Mouse (Mus musculus): Measurements from ENCODE around the gene Gm13277. TPM values are rescaled to one million over a fixed set of nuclear protein-coding genes. Genes with fewer than 3 reads are reported as not detected.
"Not testable (repeated sequence)": the region's sequence is repeated elsewhere in the genome, so short reads cannot be mapped to it uniquely, and the experiment has no call there.

Gm13277 gene
- not detected for total RNA-seq (2022)

GRCm38 (mm10) chr4:88788402-88788801, at the start of gene Gm13277:
TSS of gene Gm13277 (plus strand) at chr4:88788632.
- DNase-seq (ENCODE audit: low spot score in 2 of 2), result peak; percentile 34 to 37

- no peak for DNase-seq (ENCODE audit: low spot score in 2 of 2)
Measured at GRCm38 (mm10) chr4:88739036-88739435, 49.4 kb upstream of the Gm13277 start.

- no peak for DNase-seq (ENCODE audit: low spot score in 2 of 2)
Measured at GRCm38 (mm10) chr4:88741426-88741825, 47.0 kb upstream of the Gm13277 start.

DNA sequence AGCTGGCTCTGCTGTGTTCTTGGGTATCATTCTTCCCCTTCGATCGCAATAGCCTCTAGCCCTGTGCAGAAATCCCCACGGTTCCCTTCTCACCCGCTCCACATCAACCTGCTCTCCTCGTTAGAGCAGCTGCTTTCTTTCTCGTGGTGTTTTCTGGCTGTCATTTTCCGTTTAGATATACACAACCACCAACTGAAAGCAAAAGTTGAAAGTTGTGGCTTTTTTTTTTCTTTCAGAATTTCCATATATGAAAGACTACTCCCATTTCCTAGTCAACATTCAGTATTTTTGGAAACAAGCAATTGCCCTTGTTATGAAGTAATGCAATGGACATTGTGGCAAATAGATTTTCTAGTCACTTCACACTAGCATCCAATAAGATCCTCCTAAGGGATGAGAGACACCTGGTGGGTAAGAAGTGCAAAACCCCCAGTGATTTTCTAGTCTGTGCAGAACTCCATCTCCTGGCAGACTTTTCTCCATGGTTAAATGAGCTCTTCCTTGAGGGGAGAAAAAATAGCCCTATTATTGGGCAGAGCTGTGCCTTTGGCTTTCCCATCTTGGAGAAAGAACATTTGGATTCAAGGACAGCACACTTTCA, 45.6 kb upstream of the Gm13277 start:
- no peak for DNase-seq (ENCODE audit: low spot score in 2 of 2)

DNA sequence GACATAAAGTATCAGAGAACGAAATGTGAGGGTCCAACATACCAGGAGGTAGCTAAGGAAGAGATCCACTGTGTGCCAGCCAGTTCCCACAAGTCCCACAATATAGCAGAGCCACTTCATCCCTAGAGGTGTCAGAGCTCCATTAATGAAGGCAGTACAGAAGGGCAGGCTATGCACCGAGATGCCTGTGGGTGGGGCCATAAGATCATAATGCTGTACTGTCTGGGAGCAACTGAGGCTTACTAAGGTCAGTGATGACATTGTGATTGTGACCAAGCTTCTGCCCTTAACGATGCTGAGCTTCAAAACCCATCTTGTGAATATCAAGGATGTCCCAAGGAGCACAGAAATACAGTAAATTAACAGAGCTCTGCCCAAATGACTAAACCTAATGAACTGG, 44.2 kb upstream of the Gm13277 start:
- DNase-seq (ENCODE audit: low spot score in 2 of 2), result no peak

DNA sequence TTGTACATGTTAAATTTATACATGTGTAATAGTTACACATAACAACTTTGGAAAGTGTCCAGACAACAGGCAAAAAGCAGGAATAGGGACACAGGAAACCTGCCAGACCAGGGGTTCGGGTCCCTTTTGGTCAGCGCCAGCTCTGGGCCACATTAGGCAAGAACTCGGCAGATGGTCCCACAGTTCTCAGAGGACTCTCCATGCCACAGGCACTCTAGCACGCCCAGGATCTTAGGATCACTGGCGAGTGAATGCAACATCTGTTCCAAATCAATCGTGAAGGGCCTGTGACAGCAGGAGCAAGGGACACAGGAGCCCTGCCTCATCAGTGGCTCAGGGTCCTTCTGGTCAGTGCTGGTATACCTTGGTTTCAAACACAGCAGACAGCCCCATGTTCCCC, 38.5 kb upstream of the Gm13277 start:
- DNase-seq (ENCODE audit: low spot score in 2 of 2), result no peak

DNA sequence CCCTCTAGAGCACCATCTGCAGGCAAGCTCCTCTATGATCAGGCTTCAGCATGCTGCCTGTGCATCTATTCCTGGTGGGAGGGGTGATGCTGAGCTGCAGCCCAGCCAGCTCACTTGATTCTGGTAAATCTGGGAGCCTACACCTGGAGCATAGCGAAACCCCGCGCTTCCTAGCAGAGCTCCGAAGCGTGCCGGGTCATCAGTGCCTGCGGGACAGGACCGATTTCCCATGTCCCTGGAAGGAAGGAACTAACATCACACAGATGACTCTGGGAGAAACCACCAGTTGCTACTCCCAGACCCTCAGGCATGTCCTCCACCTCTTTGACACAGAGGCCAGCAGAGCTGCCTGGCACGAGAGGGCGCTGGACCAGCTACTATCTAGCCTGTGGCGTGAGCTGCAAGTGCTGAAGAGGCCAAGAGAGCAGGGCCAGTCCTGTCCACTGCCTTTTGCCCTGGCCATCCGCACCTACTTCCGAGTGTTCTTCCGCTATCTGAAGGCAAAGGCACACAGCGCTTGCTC, 33.6 kb upstream of the Gm13277 start, which contains the start of gene Gm13271:
Gene Gm13271 (plus strand): TSS at position 51 of the 523 bp plus-strand sequence.
- DNase-seq (ENCODE audit: low spot score in 2 of 2), result peak; percentile 76 to 80

- DNase-seq (ENCODE audit: low spot score in 2 of 2), result not testable (repeated sequence)
Measured at GRCm38 (mm10) chr4:88756581-88757513, 31.6 kb upstream of the Gm13277 start.

DNA sequence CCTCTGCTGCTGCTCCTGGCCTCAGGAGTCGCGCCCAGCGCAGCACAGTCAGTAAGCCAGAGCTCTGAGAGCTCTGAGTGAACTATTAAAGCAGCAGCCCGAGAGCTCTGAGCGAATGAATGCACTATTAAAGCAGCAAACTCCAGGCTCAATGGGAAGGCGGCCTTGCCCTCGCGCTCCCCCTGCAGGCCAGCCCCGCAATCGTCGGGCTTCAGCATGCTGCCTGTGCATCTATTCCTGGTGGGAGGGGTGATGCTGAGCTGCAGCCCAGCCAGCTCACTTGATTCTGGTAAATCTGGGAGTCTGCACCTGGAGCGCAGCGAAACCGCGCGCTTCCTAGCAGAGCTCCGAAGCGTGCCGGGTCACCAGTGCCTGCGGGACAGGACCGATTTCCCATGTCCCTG, 30.8 kb upstream of the Gm13277 start:
- DNase-seq (ENCODE audit: low spot score in 2 of 2), result peak; percentile 93 to 98

DNA sequence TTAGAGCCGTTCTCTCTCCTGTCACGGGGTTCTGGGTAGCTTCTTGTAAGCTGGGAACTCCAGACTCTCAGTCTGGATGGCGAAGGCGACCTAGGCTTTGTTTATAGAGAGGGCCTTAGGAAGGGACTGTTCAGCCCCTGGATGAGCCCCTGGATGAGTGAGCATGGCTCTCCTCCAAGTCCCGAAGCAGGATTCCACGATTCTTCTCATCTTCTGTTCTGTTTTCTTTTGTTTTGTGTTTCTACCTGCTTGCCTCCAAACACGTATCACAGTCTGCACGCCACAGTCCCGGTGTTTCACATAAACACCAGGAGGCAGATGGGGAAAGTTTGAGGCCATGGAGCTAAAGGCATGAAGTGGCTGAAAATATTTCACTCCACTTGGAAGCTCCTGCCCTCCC, 29.7 kb upstream of the Gm13277 start:
- DNase-seq (ENCODE audit: low spot score in 2 of 2), result peak; percentile 13 to 26

- DNase-seq (ENCODE audit: low spot score in 2 of 2), result peak; percentile 18 to 55
Measured at GRCm38 (mm10) chr4:88759610-88760268, 28.7 kb upstream of the Gm13277 start, which contains the start of gene Gm13283. TSS of gene Gm13283 (plus strand) at chr4:88760119.

GRCm38 (mm10) chr4:88760431-88760830, 28.0 kb upstream of the Gm13277 start:
- peak; percentile 22 to 34 for DNase-seq (ENCODE audit: low spot score in 2 of 2)

- DNase-seq (ENCODE audit: low spot score in 2 of 2), result peak; percentile 70 to 80
Measured at GRCm38 (mm10) chr4:88761776-88762175, 26.7 kb upstream of the Gm13277 start.

- peak in 1 of 2 experiments; percentile 25 for DNase-seq (ENCODE audit: low spot score in 2 of 2)
Measured at GRCm38 (mm10) chr4:88762341-88762740, 26.1 kb upstream of the Gm13277 start.

DNA sequence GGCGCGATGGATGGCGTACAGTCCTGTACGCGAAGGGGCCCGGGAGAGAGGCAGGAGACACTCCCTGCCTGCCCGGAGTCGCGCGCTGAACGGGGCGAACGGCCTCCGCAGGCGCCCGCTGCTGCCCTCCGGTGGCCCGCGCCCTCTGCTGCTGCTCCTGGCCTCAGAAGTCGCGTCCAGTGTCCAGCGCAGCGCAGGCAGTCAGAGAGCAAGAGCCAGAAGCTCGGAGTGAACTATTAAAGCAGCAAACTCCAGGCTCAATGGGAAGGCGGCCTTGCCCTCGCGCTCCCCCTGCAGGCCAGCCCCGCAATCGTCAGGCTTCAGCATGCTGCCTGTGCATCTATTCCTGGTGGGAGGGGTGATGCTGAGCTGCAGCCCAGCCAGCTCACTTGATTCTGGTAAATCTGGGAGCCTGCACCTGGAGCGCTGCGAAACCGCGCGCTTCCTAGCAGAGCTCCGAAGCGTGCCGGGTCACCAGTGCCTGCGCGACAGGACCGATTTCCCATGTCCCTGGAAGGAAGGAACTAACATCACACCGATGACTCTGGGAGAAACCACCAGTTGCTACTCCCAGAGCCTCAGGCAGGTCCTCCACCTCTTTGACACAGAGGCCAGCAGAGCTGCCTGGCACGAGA, 24.9 kb upstream of the Gm13277 start:
- not testable (repeated sequence) for DNase-seq (ENCODE audit: low spot score in 2 of 2)

DNA sequence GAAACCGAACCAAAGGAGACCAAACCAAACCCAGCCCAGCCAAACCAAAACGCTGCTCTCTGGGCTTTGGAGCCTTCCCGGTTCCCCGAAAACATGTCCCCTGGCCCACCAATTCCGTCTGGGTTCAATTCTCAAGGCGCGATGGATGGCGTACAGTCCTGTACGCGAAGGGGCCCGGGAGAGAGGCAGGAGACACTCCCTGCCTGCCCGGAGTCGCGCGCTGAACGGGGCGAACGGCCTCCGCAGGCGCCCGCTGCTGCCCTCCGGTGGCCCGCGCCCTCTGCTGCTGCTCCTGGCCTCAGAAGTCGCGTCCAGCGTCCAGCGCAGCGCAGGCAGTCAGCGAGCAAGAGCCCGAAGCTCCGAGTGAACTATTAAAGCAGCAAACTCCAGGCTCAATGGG, 14.9 kb upstream of the Gm13277 start, which contains the start of gene Gm13290:
Gene Gm13290 (plus strand): TSS at position 301 of the 400 bp plus-strand sequence.
- DNase-seq (ENCODE audit: low spot score in 2 of 2), result not testable (repeated sequence)

DNA sequence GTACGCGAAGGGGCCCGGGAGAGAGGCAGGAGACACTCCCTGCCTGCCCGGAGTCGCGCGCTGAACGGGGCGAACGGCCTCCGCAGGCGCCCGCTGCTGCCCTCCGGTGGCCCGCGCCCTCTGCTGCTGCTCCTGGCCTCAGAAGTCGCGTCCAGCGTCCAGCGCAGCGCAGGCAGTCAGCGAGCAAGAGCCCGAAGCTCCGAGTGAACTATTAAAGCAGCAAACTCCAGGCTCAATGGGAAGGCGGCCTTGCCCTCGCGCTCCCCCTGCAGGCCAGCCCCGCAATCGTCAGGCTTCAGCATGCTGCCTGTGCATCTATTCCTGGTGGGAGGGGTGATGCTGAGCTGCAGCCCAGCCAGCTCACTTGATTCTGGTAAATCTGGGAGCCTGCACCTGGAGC, 11.8 kb upstream of the Gm13277 start, which contains the start of gene Gm13289:
Gene Gm13289 (plus strand): TSS at position 301 of the 400 bp plus-strand sequence.
- DNase-seq (ENCODE audit: low spot score in 2 of 2), result not testable (repeated sequence)

GRCm38 (mm10) chr4:88779550-88779949, 8.9 kb upstream of the Gm13277 start, which contains the start of gene Gm13272:
TSS of gene Gm13272 (plus strand) at chr4:88779850.
- not testable (repeated sequence) for DNase-seq (ENCODE audit: low spot score in 2 of 2)

GRCm38 (mm10) chr4:88780320-88780719, 8.1 kb upstream of the Gm13277 start:
- not testable (repeated sequence) for DNase-seq (ENCODE audit: low spot score in 2 of 2)

GRCm38 (mm10) chr4:88781831-88782230, 6.6 kb upstream of the Gm13277 start, which contains the start of gene Ifnz:
TSS of gene Ifnz (plus strand) at chr4:88782131.
- DNase-seq (ENCODE audit: low spot score in 2 of 2), result not testable (repeated sequence)

DNA sequence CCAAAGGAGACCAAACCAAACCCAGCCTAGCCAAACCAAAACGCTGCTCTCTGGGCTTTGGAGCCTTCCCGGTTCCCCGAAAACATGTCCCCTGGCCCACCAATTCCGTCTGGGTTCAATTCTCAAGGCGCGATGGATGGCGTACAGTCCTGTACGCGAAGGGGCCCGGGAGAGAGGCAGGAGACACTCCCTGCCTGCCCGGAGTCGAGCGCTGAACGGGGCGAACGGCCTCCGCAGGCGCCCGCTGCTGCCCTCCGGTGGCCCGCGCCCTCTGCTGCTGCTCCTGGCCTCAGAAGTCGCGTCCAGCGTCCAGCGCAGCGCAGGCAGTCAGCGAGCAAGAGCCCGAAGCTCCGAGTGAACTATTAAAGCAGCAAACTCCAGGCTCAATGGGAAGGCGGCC, 6.1 kb upstream of the Gm13277 start:
- DNase-seq (ENCODE audit: low spot score in 2 of 2), result not testable (repeated sequence)
